Comparison of ENCODE assay signal across 17 mouse cellular contexts in the genomic region with DNA sequence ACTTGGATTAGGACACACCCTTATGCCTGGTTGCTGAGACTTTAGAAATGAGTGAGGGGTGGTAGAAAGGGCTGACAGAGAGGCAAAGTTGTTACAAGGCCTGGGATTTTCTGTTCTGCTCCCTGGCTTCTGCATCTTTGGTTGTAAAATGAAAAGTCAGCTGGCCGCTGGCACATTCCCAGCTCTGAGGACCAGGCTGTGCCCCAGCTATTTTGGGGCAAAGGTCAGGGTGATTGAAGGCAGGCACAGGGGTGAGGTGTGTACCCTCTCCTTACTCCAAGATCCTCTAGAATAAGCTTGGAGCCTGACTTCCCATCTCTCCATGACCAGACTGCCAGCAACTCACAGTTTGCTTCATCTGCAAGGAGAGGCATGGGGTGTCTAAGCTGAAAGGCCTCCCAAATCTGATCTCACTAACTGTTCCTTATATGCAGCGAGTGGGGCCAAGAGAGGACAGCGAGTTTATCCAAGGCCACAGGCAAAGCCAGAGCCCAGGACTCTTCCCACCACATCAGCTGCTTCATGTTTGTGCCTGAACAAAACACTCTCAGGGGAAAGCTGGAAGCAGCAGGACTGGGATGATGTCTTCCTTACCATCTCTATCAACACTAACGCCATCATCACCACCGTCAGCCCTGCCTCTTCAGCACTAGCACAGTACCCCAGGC. TPM values are rescaled to one million over a fixed set of nuclear protein-coding genes. Genes with fewer than 3 reads are reported as not detected.
DNase-seq lines count a peak whose midpoint lies in the region; ATAC-seq and TF ChIP-seq lines count a peak whose summit lies in the region.
"Had no signal": no experiment of that assay in that cellular context is flagged by ENCODE, and none has a peak within 500 bp of the region (broad histone marks: within the 10 kb centered on the region; RNA-seq: fewer than 3 reads in every experiment).

No protein-coding gene starts in this region.

- no peak for TF ChIP-seq POLR2A in heart, adult 2 months (IDR thresholded peaks at IDR 0.05; ENCODE audit: insufficient read depth, low read depth, low read length)

- intact Hi-C loops in heart, adult 2 months (cut with DNase I): no loop called here

- H3K27ac ChIP-seq in heart, adult 2 months: no peak overlapping the region
- no peak overlapping the region for H3K27ac ChIP-seq in heart, embryonic 11.5 days (ENCODE audit: low read depth, low read length)
- H3K27ac ChIP-seq in liver, embryonic 11.5 days (ENCODE audit: low read depth, low read length): no peak overlapping the region
- H3K27ac ChIP-seq: embryonic facial prominence, embryonic 13.5 days; hindbrain, embryonic 12.5 days; kidney, embryonic 15.5 days; left cerebral cortex, adult 2 months; limb, embryonic 13.5 days had no signal

- H3K36me3 ChIP-seq in heart, adult 2 months (ENCODE audit: control insufficient read depth, insufficient read depth, low read length): no peaks in the 10 kb centered on the region
- no peaks in the 10 kb centered on the region for H3K36me3 ChIP-seq in heart, embryonic 11.5 days (ENCODE audit: control insufficient read depth, insufficient read depth, low read length)
- H3K36me3 ChIP-seq in liver, embryonic 11.5 days (ENCODE audit: control insufficient read depth, insufficient read depth, low read length): no peaks in the 10 kb centered on the region
- H3K36me3 ChIP-seq: embryonic facial prominence, embryonic 13.5 days; hindbrain, embryonic 12.5 days; kidney, embryonic 15.5 days; limb, embryonic 13.5 days had no signal

- no peak for TF ChIP-seq CTCF in heart, adult 2 months (IDR thresholded peaks at IDR 0.05)

- H3K27me3 ChIP-seq in heart, adult 2 months (ENCODE audit: control insufficient read depth, insufficient read depth, low read length): no peaks in the 10 kb centered on the region
- H3K27me3 ChIP-seq in heart, embryonic 11.5 days (ENCODE audit: control insufficient read depth, insufficient read depth, low read length): no peaks in the 10 kb centered on the region
- H3K27me3 ChIP-seq in liver, embryonic 11.5 days (replicated peaks; ENCODE audit: control insufficient read depth, insufficient read depth, low read length): no peaks in the 10 kb centered on the region
- H3K27me3 ChIP-seq: embryonic facial prominence, embryonic 13.5 days; hindbrain, embryonic 12.5 days; kidney, embryonic 15.5 days; limb, embryonic 13.5 days had no signal

- DNase-seq in heart, adult 2 months: peak in 1 of 2 experiments; percentile 32
- peak; percentile 37 for DNase-seq in adipocyte (ENCODE audit: low spot score)
- peak; percentile 40 for DNase-seq in gastrocnemius, postnatal 10 days
- DNase-seq in skeletal muscle tissue, adult 2 months (ENCODE audit: low read depth, low spot score): peak; percentile 80
- DNase-seq in liver, embryonic 11.5 days (ENCODE audit: low spot score): no peak
- DNase-seq in embryo, embryonic 11 days: no peak
- DNase-seq: adrenal gland, postnatal 10 days; cerebellum, adult 9-10 months; lung, postnatal 14 days; thymus, postnatal 25 days had no signal

- WGBS in heart, adult 2 months: 65% methylated on average over 5 of the region's 5 CpGs
- 80% methylated on average over 5 of the region's 5 CpGs for WGBS in heart, embryonic 11.5 days (ENCODE audit: insufficient replicate concordance)
- 80% methylated on average over 5 of the region's 5 CpGs for WGBS in liver, embryonic 11.5 days

- 0 out of 2 replicates have a peak, but pooled peaks have one; percentile 5 for TF ChIP-seq EP300 in heart, adult 2 months (IDR thresholded peaks at IDR 0.05; ENCODE audit: insufficient read depth, low read depth, low read length)

- H3K9ac ChIP-seq in heart, adult 2 months (ENCODE audit: low read depth, low read length): no peak overlapping the region
- H3K9ac ChIP-seq in heart, embryonic 11.5 days (ENCODE audit: low read depth, low read length): no peak overlapping the region
- no peak overlapping the region for H3K9ac ChIP-seq in liver, embryonic 11.5 days (ENCODE audit: low read depth, low read length)
- H3K9ac ChIP-seq: embryonic facial prominence, embryonic 13.5 days; hindbrain, embryonic 12.5 days; kidney, embryonic 15.5 days; limb, embryonic 13.5 days had no signal

- H3K4me2 ChIP-seq in heart, embryonic 11.5 days: no peak overlapping the region
- H3K4me2 ChIP-seq in liver, embryonic 11.5 days: no peak overlapping the region
- H3K4me2 ChIP-seq: embryonic facial prominence, embryonic 13.5 days; hindbrain, embryonic 12.5 days; kidney, embryonic 15.5 days; limb, embryonic 13.5 days had no signal

- H3K9me3 ChIP-seq in heart, embryonic 11.5 days (replicated peaks; ENCODE audit: control insufficient read depth, low read length): no peaks in the 10 kb centered on the region
- H3K9me3 ChIP-seq in liver, embryonic 11.5 days (ENCODE audit: control insufficient read depth, low read length): no peaks in the 10 kb centered on the region
- H3K9me3 ChIP-seq: embryonic facial prominence, embryonic 13.5 days; hindbrain, embryonic 12.5 days; kidney, embryonic 15.5 days; limb, embryonic 13.5 days had no signal

- H3K4me3 ChIP-seq in heart, adult 2 months: no peak overlapping the region
- H3K4me3 ChIP-seq in heart, embryonic 11.5 days (ENCODE audit: low read depth, low read length): no peak overlapping the region
- H3K4me3 ChIP-seq in liver, embryonic 11.5 days (ENCODE audit: low read depth, low read length): no peak overlapping the region
- H3K4me3 ChIP-seq: embryonic facial prominence, embryonic 13.5 days; hindbrain, embryonic 12.5 days; kidney, embryonic 15.5 days; left cerebral cortex, adult 2 months; limb, embryonic 13.5 days had no signal

- peaks cover 9% of the 10 kb centered on the region for H3K4me1 ChIP-seq in heart, adult 2 months (ENCODE audit: control insufficient read depth, insufficient read depth, low read length)
- H3K4me1 ChIP-seq in heart, embryonic 11.5 days (ENCODE audit: control insufficient read depth, insufficient read depth, low read length): peaks cover 7% of the 10 kb centered on the region
- peaks cover 5% of the 10 kb centered on the region for H3K4me1 ChIP-seq in liver, embryonic 11.5 days (replicated peaks; ENCODE audit: control insufficient read depth, insufficient read depth, low read length)

- no peak for ATAC-seq in heart, embryonic 11.5 days (replicated peaks; ENCODE audit: insufficient number of reproducible peaks, low FRiP score, low TSS enrichment)
- no peak for ATAC-seq in liver, embryonic 11.5 days (replicated peaks; ENCODE audit: low FRiP score)
- ATAC-seq: inflammation-experienced regulatory T-cells, adult 6 months had no signal

- H3K79me2 ChIP-seq in heart, adult 2 months (replicated peaks; ENCODE audit: control insufficient read depth, insufficient read depth, low read length): no peaks in the 10 kb centered on the region

RNA-seq across cellular contexts. Expression of a gene that starts 29.0 kb away (rescaled TPM):
- total RNA-seq in heart, adult 2 months (2021): 10 to 100 TPM; 21.2 to 26.6 TPM
- polyA plus RNA-seq in heart, adult 2 months (2012; rRNA removed): 10.2 and 11.9 TPM in 2 replicates
- 3.0 and 3.4 TPM in 2 replicates for polyA plus RNA-seq in heart, embryonic 11.5 days (2014; fragmentation: Nextera tagmentation; extraction: Ambion mirVana)
- 10 to 100 TPM; 30.2 to 33.1 TPM for total RNA-seq in gastrocnemius, postnatal 10 days (2021)
- polyA plus RNA-seq in liver, embryonic 11.5 days (2014; fragmentation: Nextera tagmentation; extraction: Ambion mirVana): 1.9 and 2.0 TPM in 2 replicates

Comparison
In these comparisons a context has a peak if more than half of its experiments do, and no peak if none do; other contexts are left out.
1. DNase-seq: peak in adipocyte (single experiment), gastrocnemius, postnatal 10 days (single experiment) and skeletal muscle tissue, adult 2 months (single experiment); none in liver, embryonic 11.5 days (single experiment) and embryo, embryonic 11 days (single experiment).